Mouse (Mus musculus) embryonic facial prominence, embryonic 14.5 days (tissue): ENCODE results near the gene Stk16. TPM values are rescaled to one million over a fixed set of nuclear protein-coding genes. Genes with fewer than 3 reads are reported as not detected.

Experiments used
- ATAC-seq: fragments of 200-750 bp; cut with Nextera tagmentation; 2 replicates; pipeline ENCODE4 v1.8.0; 2017; ENCODE audit warnings: low read depth, moderate number of reproducible peaks, moderate TSS enrichment
- DNase-seq: peaks from one replicate; pipeline ENCODE4 v3.0.0-alpha.2; 2015; ENCODE audit warnings: low spot score
- H3K27ac ChIP-seq: fragments of 300-500 bp; sonication (generic); replicated peaks from 2 replicates; pipeline ENCODE4 v1.5.1; 2014; ENCODE audit warnings: low read depth, mild to moderate bottlenecking, low read length, moderate library complexity
- H3K27me3 ChIP-seq: fragments of 300-500 bp; sonication (generic); replicated peaks from 2 replicates; pipeline ENCODE4 v1.6.1; 2014; ENCODE audit warnings: low read length; ENCODE audit not compliant: control insufficient read depth, insufficient read depth
- H3K36me3 ChIP-seq: fragments of 300-500 bp; sonication (generic); 2 replicates; pipeline ENCODE4 v1.6.1; 2014; ENCODE audit warnings: low read length, mixed read lengths; ENCODE audit not compliant: control insufficient read depth, insufficient read depth
- H3K4me1 ChIP-seq: fragments of 300-500 bp; sonication (generic); 2 replicates; pipeline ENCODE4 v1.6.1; 2014; ENCODE audit warnings: antibody characterized with exemption, low read length; ENCODE audit not compliant: control insufficient read depth, insufficient read depth
- H3K4me2 ChIP-seq: fragments of 300-500 bp; sonication (generic); 2 replicates; pipeline ENCODE4 v1.6.1; 2014; ENCODE audit warnings: low read depth, mild to moderate bottlenecking, low read length, moderate library complexity, mixed read lengths
- H3K4me3 ChIP-seq: fragments of 300-500 bp; sonication (generic); 2 replicates; pipeline ENCODE4 v1.5.1; 2014; ENCODE audit warnings: low read depth, mild to moderate bottlenecking, low read length
- H3K9ac ChIP-seq: fragments of 300-500 bp; sonication (generic); 2 replicates; pipeline ENCODE4 v1.6.1; 2014; ENCODE audit warnings: low read depth, mild to moderate bottlenecking, low read length, moderate library complexity, mixed read lengths
- H3K9me3 ChIP-seq: fragments of 300-500 bp; sonication (generic); 2 replicates; pipeline ENCODE4 v1.6.1; 2016; ENCODE audit warnings: low read length; ENCODE audit not compliant: control insufficient read depth
- WGBS: fragments of 180-500 bp; shearing (Covaris S2); extraction: QIAGEN DNeasy Blood & Tissue Kit; methylation state at CpG from one replicate; pipeline ENCODE4 v1.1.7; 2014; 5-methylcytosine and 5-hydroxymethylcytosine counted together
- polyA plus RNA-seq: library from polyadenylated mRNA; unstranded; fragments of >200 nt; fragmentation: Nextera tagmentation; extraction: Ambion mirVana; gene quantifications from 2 replicates; pipeline ENCODE4 v1.2.1, GENCODE M21; 2014

The Stk16 gene
- polyA plus RNA-seq, 1 experiment from 2014 or later: 97.1 TPM

GRCm38 (mm10) chr1:75182160-75182559 lies 28.5 kb upstream of the Stk16 start:
- DNase-seq (no peak), ATAC-seq (no peak)
- peaks cover 6% of the 10 kb centered on the region for H3K4me1 ChIP-seq
- no peak overlapping the region for H3K4me2 ChIP-seq
- H3K9ac ChIP-seq: no peak overlapping the region
- peaks cover 59% of the 10 kb centered on the region for H3K36me3 ChIP-seq
- no peak overlapping the region for H3K4me3 ChIP-seq
- no peaks in the 10 kb centered on the region for H3K27me3 ChIP-seq
- no peak overlapping the region for H3K27ac ChIP-seq
- WGBS: 49% methylated on average over 4 of the region's 4 CpGs
- H3K9me3 ChIP-seq: no peaks in the 10 kb centered on the region

DNA sequence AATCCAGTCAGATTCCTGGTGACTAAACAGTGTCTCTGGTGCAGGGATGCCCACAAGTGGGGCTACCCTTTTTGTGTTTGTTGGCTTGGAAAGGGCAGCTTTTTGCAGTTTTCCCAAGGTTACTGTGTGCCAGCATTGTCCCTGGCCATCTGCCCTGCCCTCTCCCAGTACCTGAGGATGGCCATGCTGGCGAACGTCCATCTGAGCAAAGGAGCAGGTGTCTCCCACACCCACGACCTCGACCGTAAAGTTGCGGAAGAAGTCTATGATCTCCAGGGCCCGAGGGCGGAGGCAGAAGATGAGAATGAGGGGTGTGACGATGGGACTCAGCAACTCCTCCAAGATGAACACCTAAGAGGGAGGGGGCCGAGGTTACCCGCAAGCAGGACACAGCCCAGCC lies 25.1 kb upstream of the Stk16 start:
- H3K4me1 ChIP-seq: peaks cover 2% of the 10 kb centered on the region; the same call in 1 of the 2 replicates
- H3K4me3 ChIP-seq: no peak overlapping the region
- H3K9me3 ChIP-seq: no peaks in the 10 kb centered on the region
- H3K9ac ChIP-seq: no peak overlapping the region
- ATAC-seq (no peak), DNase-seq (no peak)
- H3K27ac ChIP-seq: no peak overlapping the region
- 93% methylated on average over 11 of the region's 11 CpGs for WGBS
- H3K27me3 ChIP-seq: no peaks in the 10 kb centered on the region
- H3K4me2 ChIP-seq: no peak overlapping the region
- H3K36me3 ChIP-seq: peaks cover 74% of the 10 kb centered on the region

GRCm38 (mm10) chr1:75187126-75187525 lies 23.5 kb upstream of the Stk16 start:
- ATAC-seq: no peak
- Histone ChIP-seq H3K4me3 (no peak overlapping the region), H3K27ac (no peak overlapping the region), H3K4me2 (no peak overlapping the region), H3K27me3 (no peaks in the 10 kb centered on the region), H3K4me1 (peaks cover 11% of the 10 kb centered on the region), H3K9me3 (no peaks in the 10 kb centered on the region), H3K36me3 (peaks cover 67% of the 10 kb centered on the region), H3K9ac (no peak overlapping the region)
- peak; percentile 47 for DNase-seq

DNA sequence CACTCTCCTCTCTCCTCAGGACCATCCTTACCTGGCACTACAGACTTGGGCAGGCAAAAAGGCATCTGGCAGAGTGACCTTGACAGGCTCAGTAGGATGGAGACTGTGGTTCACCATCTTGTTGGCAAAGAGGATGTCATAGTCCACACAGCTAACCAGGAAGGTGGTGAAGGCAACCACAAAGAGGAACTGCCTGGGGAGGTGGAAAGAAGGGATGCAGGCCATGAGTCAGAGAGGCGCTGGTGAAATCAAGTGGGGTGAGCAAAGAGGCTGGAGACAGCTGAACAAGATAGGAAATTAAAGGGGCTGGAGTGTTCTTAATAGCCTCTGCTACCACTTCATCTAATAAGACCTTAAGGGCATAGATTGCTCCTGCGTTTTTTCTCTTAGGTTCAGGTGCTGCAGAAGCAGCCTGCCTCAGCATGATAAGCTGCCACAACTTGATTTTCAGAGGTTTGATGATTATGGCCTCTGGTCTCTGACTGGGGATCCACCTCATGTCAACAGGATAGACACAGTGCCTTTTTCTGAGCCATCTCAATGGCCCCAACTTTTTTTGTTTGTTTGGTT lies 22.6 kb upstream of the Stk16 start:
- H3K9me3 ChIP-seq: no peaks in the 10 kb centered on the region
- H3K4me1 ChIP-seq: peaks cover 13% of the 10 kb centered on the region
- H3K27me3 ChIP-seq: no peaks in the 10 kb centered on the region
- H3K9ac ChIP-seq: no peak overlapping the region
- no peak overlapping the region for H3K4me3 ChIP-seq
- WGBS: 94% methylated on average over 2 of the region's 2 CpGs
- no peak overlapping the region for H3K27ac ChIP-seq
- ATAC-seq (no peak), DNase-seq (no peak)
- no peak overlapping the region for H3K4me2 ChIP-seq
- peaks cover 58% of the 10 kb centered on the region for H3K36me3 ChIP-seq

DNA sequence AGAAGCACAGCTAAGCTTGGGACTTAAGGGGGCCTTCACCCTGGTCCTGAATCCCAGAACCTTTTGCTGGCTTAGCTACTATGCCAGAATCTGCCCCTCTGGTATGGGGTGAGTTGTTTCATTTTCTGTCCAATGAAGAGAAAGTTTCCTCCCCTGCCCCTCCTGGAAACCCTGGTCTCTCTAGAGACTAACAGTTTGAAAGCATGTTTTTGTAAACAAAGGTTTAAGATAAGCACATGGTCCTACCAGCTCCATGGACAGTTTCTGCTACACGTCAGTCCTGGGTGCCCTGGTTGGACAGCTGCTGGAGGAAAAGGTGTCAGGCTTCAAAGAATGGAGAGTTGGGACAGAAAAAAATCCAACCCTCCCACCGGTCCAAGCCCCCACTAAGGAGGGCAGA lies 20.1 kb upstream of the Stk16 start:
- Histone ChIP-seq H3K9me3 (no peaks in the 10 kb centered on the region), H3K36me3 (peaks cover 44% of the 10 kb centered on the region), H3K4me2 (peak overlapping the region; percentile 91), H3K4me1 (peaks cover 17% of the 10 kb centered on the region), H3K27me3 (no peaks in the 10 kb centered on the region), H3K27ac (no peak overlapping the region), H3K9ac (peak overlapping the region; percentile 90; the same call in 1 of the 2 replicates), H3K4me3 (0 out of 2 replicates have a peak overlapping the region, but pooled peaks have one; percentile 77)
- no peak for DNase-seq
- 62% methylated on average over 2 of the region's 2 CpGs for WGBS
- no peak for ATAC-seq

- Histone ChIP-seq H3K4me1 (peaks cover 17% of the 10 kb centered on the region), H3K4me2 (peak overlapping the region; percentile 91), H3K27me3 (no peaks in the 10 kb centered on the region), H3K4me3 (peak overlapping the region; percentile 77), H3K9me3 (no peaks in the 10 kb centered on the region), H3K9ac (peak overlapping the region; percentile 90), H3K27ac (peak overlapping the region; percentile 80), H3K36me3 (peaks cover 44% of the 10 kb centered on the region)
- DNase-seq (no peak), ATAC-seq (no peak)
- WGBS: 38% methylated on average over 5 of the region's 5 CpGs
These were observed 19.4 kb upstream of the Stk16 start for GRCm38 (mm10) chr1:75191258-75191621.

DNA sequence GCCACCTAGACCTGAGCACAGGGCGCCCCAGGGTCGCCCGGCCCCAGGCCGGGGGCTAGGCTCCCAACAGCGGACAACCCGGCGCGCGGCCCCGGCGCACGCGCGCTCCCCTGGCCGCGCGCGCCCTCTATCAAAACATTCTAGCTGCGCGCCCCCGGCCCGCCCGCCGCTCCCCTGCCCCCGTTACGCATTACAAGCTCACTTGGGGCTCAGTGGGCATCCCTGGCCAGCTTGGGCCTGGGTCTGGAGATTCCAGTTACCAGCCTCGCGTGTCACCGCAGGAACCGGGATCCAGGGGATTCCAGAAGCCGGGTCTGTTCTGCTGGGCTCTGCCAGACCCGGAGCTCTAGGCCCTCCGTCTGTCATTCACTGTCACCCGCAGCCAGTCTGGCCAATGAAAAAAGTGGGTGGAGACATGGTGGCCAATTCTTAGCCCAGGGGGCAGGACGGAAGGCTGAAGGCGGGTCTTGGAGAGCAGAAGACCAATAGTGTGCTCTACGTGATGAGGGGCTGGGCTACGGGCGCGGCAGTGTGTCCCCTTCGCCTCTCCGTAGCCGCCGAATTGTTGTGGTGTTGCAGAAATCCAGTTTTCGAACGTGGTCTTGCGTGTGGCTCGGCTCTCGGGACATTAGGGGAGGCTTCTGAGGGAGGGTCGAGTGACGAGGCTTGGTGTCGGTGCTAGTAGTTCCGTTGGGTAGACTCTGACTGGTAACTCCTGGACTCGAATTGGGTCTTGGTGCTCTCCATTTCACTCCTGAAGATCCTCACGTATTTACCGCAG lies 18.8 kb upstream of the Stk16 start, which contains the start of the genes Ankzf1 and Atg9a:
Gene Ankzf1 (plus strand): TSS at position 530 of the 781 bp plus-strand sequence.
Gene Atg9a (minus strand): TSS at position 575 of the 781 bp plus-strand sequence.
- no peaks in the 10 kb centered on the region for H3K9me3 ChIP-seq
- no peaks in the 10 kb centered on the region for H3K27me3 ChIP-seq
- DNase-seq (peak; percentile 99), ATAC-seq (peak; percentile 100)
- H3K27ac ChIP-seq: peak within 1 kb of the TSS; percentile 94
- peak within 1 kb of the TSS; percentile 90 for H3K9ac ChIP-seq
- peak within 1 kb of the TSS; percentile 91 for H3K4me2 ChIP-seq
- H3K4me3 ChIP-seq: peak within 1 kb of the TSS; percentile 77
- H3K4me1 ChIP-seq: peaks cover 17% of the 10 kb centered on the region
- 0% methylated on average over 32 of the region's 56 CpGs for WGBS
- H3K36me3 ChIP-seq: peaks cover 44% of the 10 kb centered on the region

DNA sequence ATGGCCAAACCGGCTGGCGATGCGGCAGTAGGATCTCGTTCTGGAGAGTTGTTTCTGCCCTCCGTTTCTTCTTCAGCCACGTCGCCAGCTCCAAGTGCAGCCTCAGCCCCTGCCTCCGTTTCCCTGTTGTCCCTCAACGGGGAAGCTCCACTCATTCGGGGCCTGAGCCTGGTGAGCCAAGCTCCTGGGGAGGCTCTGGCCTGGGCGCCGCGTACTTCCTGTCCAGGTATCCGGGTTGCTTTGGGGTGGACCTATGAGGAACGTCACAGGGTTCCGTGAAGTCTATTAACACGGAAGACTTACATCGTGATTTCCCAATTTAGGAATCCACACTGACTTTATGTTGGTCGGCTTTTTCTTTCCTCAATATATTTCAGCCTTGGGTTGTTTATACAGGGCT lies 18.2 kb upstream of the Stk16 start:
- WGBS: under 1% methylated on average over 19 of the region's 19 CpGs
- H3K4me3 ChIP-seq: peak overlapping the region; percentile 77
- ATAC-seq (peak; percentile 34; the same call in 1 of the 2 replicates), DNase-seq (peak; percentile 57)
- H3K4me1 ChIP-seq: peaks cover 17% of the 10 kb centered on the region
- H3K27me3 ChIP-seq: no peaks in the 10 kb centered on the region
- H3K27ac ChIP-seq: peak overlapping the region; percentile 94
- peak overlapping the region; percentile 90 for H3K9ac ChIP-seq
- no peaks in the 10 kb centered on the region for H3K9me3 ChIP-seq
- peaks cover 44% of the 10 kb centered on the region for H3K36me3 ChIP-seq
- H3K4me2 ChIP-seq: peak overlapping the region; percentile 90
